Mouse (Mus musculus): ENCODE data around the gene Tnnc2. TPM values are rescaled to one million over a fixed set of nuclear protein-coding genes. Genes with fewer than 3 reads are reported as not detected.

Tnnc2 gene
- total RNA-seq, 2 experiments from 2014 or later = not detected

- DNase-seq (ENCODE audit: low spot score in 2 of 2) = no peak
Measured at GRCm38 (mm10) chr2:164744987-164745386, 34.8 kb downstream of the Tnnc2 start.

DNA sequence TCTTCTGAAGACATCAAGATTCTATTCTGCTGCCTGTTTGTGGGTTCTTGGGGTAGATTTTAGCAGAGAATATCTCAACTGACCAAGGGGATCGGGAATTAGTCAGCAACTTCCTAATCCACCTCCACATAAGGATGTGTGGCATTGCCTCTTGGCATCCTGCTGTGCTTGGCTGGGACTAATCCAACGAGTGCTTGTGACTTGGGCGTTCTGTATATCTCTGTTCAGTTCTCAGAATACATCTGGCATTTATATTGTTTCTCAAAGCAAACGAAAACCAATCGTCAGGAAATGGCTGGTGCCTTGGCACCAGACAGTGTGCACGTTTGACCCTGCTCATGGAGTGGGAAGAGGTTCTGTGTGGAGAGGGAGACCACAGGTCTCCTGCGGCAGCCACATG is 39.9 kb downstream of the Tnnc2 start:
- DNase-seq (ENCODE audit: low spot score in 2 of 2) = no peak

GRCm38 (mm10) chr2:164737377-164738090 is 42.2 kb downstream of the Tnnc2 start:
- no peak for DNase-seq (ENCODE audit: low spot score in 2 of 2)

DNA sequence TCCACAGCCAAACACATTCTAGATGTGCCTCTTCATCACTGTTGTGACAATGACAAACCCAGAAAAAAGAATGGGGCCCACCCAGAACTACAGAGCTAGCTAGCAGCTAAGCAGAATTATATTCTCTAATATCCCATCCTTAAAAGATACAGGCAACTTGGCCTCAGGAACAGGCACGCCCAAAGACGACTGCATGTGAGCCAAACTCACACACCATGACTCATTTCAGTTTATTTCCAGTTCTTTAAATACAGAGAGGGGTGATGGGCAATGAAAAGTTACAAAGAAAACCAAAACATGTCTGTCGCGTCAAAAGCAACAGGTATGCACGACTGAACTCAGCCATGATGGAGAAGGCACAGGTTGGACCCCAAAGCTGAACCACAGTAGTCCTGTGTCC is 44.3 kb downstream of the Tnnc2 start:
- no peak for DNase-seq (ENCODE audit: low spot score in 2 of 2)

- no peak for DNase-seq (ENCODE audit: low spot score in 2 of 2)
Measured at GRCm38 (mm10) chr2:164734839-164735238, 44.9 kb downstream of the Tnnc2 start.

- no peak for DNase-seq (ENCODE audit: low spot score in 2 of 2)
Measured at GRCm38 (mm10) chr2:164733259-164733658, 46.5 kb downstream of the Tnnc2 start.

- DNase-seq (ENCODE audit: low spot score in 2 of 2) = no peak
Measured at GRCm38 (mm10) chr2:164731719-164732118, 48.0 kb downstream of the Tnnc2 start.

Other genes with a start within 250 kb of the Tnnc2 start
- under 1 TPM; 0.67 to 0.96 TPM for gene Wfdc2, start 217.6 kb downstream of the Tnnc2 start, total RNA-seq (2021)
- gene Spint3, start 206.5 kb downstream of the Tnnc2 start, total RNA-seq (2021) = not detected
- gene Wfdc6a, start 194.5 kb downstream of the Tnnc2 start, total RNA-seq (2021) = not detected
- gene Eppin, start 186.4 kb downstream of the Tnnc2 start, total RNA-seq (2021) = not detected
- gene Wfdc6b, start 166.4 kb downstream of the Tnnc2 start, total RNA-seq (2021) = not detected
- not detected for gene Wfdc8, start 166.3 kb downstream of the Tnnc2 start, total RNA-seq (2021)
- gene Wfdc16, start 141.2 kb downstream of the Tnnc2 start, total RNA-seq (2021) = not detected
- gene Wfdc10, start 123.9 kb downstream of the Tnnc2 start, total RNA-seq (2021) = not detected
- gene Wfdc9, start 123.4 kb downstream of the Tnnc2 start, total RNA-seq (2021) = not detected
- not detected for gene Wfdc11, start 105.9 kb downstream of the Tnnc2 start, total RNA-seq (2021)
- not detected for gene Wfdc13, start 94.9 kb downstream of the Tnnc2 start, total RNA-seq (2021)
- not detected for gene Spint4, start 81.5 kb downstream of the Tnnc2 start, total RNA-seq (2021)
- gene Spint5, start 64.7 kb downstream of the Tnnc2 start, total RNA-seq (2021) = not detected
- gene Wfdc3, start 34.0 kb downstream of the Tnnc2 start, total RNA-seq (2021) = 1 to 10 TPM; 1.4 to 1.7 TPM
- 10 to 100 TPM; 33.8 to 36.0 TPM for gene Dnttip1, start 34.0 kb downstream of the Tnnc2 start, total RNA-seq (2021)
- under 1 TPM in 1 of 2 experiments, not detected in 1; 0.38 TPM for gene Ube2c, start 10.1 kb downstream of the Tnnc2 start, total RNA-seq (2021)
- 10 to 100 TPM; 39.7 to 41.8 TPM for gene Snx21, start 5.9 kb upstream of the Tnnc2 start, total RNA-seq (2021)
- 10 to 100 TPM; 25.6 to 27.0 TPM for gene Acot8, start 24.9 kb upstream of the Tnnc2 start, total RNA-seq (2021)
- gene Zswim3, start 25.1 kb upstream of the Tnnc2 start, total RNA-seq (2021) = 1 to 10 TPM; 9.1 to 9.3 TPM
- 10 to 100 TPM; 22.7 to 26.3 TPM for gene Zswim1, start 42.7 kb upstream of the Tnnc2 start, total RNA-seq (2021)
- gene Spata25, start 48.6 kb upstream of the Tnnc2 start, total RNA-seq (2021) = under 1 TPM in 1 of 2 experiments, not detected in 1; 0.43 TPM
- 100 to 1,000 TPM; 103 TPM for gene Ctsa, start 52.9 kb upstream of the Tnnc2 start, total RNA-seq (2021)
- 1 to 10 TPM; 2.5 to 3.0 TPM for gene Neurl2, start 53.5 kb upstream of the Tnnc2 start, total RNA-seq (2021)
- gene Pltp, start 77.7 kb upstream of the Tnnc2 start, total RNA-seq (2021) = 10 to 100 TPM; 77.0 to 77.9 TPM
- gene Pcif1, start 99.3 kb upstream of the Tnnc2 start, total RNA-seq (2021) = 10 to 100 TPM; 41.9 to 45.2 TPM
- 10 to 100 TPM; 25.9 to 26.8 TPM for gene Zfp335, start 131.8 kb upstream of the Tnnc2 start, total RNA-seq (2021)
- 1 to 10 TPM; 1.5 to 1.6 TPM for gene Mmp9, start 160.8 kb upstream of the Tnnc2 start, total RNA-seq (2021)
- 100 to 1,000 TPM; 396 to 408 TPM for gene Slc12a5, start 180.8 kb upstream of the Tnnc2 start, total RNA-seq (2021)

Data from layer of hippocampus, adult 18-20 months (tissue).